Mouse (Mus musculus): ENCODE results near the gene Fyb. TPM values are rescaled to one million over a fixed set of nuclear protein-coding genes. Genes with fewer than 3 reads are reported as not detected.

Gene Fyb
- polyA plus RNA-seq, 1 experiment from 2014 or later: 5.8 TPM

DNA sequence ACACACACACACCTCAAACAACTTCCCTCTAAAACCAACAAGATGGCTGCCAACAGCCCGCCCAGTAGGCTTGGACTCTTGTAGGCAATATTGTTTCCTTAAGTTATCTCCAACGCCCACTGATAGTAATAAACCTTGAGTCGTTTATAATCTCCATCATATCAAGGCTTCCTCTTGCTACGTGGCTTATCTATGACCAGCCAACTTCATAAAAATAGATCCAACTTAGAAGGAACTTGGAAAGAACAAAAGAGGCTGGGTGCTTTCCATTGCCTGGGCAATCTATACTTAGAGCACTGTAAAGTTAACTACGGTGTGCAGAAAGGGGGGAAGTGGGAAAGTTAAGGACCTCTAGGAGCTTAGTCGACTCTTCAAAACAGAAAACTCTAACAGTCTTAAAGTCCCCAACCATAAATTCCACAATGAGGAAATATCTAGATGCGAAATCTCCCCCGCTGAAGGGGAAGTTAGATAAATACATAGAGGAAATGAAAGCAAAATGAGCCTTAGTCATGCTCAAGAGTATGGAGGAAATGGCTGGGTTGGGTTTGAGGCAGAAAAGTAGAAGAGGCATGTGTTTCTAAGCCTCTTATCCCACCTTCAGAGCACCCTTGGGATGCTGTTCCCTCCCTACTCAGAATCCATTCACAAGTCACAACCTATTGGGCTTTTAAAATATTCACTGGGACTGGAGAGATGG, 101.0 kb downstream of the Fyb start:
- H3K9ac ChIP-seq (ENCODE audit: low read depth, low read length): no peak overlapping the region
- DNase-seq (ENCODE audit: low spot score) (no peak), ATAC-seq (ENCODE audit: low FRiP score) (no peak)
- H3K36me3 ChIP-seq (ENCODE audit: control insufficient read depth, insufficient read depth, low read length): no peaks in the 10 kb centered on the region
- H3K27me3 ChIP-seq (ENCODE audit: control insufficient read depth, insufficient read depth, low read length): no peaks in the 10 kb centered on the region
- no peak overlapping the region for H3K4me2 ChIP-seq (replicated peaks; ENCODE audit: low read depth, low read length)
- H3K9me3 ChIP-seq (ENCODE audit: control insufficient read depth, low read length): no peaks in the 10 kb centered on the region
- H3K27ac ChIP-seq (ENCODE audit: low read depth, low read length): no peak overlapping the region
- H3K4me3 ChIP-seq (ENCODE audit: low read depth, low read length): no peak overlapping the region
- 90% methylated on average over 8 of the region's 8 CpGs for WGBS
- H3K4me1 ChIP-seq (replicated peaks; ENCODE audit: control insufficient read depth, insufficient read depth, low read length): no peaks in the 10 kb centered on the region

DNA sequence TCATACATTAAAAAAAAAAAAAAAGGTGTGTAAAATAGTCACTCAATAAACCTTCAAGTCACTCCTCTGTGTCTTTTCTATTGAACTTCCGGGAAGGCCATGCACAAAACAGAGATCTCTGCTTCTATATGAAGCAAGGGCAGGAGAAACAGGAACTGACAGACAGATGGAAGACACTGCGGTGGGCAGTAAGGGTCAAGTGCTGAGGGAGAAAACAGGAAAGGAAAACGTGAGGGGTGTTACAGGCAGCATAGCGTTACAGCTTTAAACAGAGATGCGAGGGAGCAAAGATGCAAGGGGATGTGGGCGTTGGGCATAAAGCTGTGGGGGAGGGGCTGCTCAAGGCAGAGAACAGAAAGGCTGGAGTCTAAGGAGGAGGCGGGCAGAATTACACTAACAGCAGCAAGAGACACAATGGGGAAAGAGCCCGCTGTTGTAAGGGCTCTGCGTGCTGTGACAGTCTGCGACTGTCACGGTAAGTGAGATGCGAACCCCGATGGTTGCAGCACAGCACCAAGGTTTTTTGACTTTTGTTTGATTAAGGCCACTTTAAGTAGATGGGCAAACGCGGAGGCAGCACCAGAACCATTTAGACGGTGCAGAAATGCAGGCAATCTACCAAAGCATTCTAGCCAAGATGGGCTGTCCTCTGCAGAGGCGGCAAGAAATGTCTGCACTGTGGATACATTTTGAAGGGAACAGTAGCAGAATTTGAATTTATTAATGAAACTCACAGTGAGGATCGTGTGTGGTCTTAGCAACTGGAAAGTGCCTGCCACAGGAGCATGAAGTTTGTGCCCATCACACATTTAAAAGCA, 101.9 kb downstream of the Fyb start:
- WGBS: 15% methylated on average over 18 of the region's 18 CpGs
- H3K9ac ChIP-seq (ENCODE audit: low read depth, low read length): 0 out of 2 replicates have a peak overlapping the region, but pooled peaks have one; percentile 1
- peak overlapping the region; percentile 30 for H3K4me2 ChIP-seq (replicated peaks; ENCODE audit: low read depth, low read length)
- peak; percentile 78 for ATAC-seq (ENCODE audit: low FRiP score)
- H3K36me3 ChIP-seq (ENCODE audit: control insufficient read depth, insufficient read depth, low read length): no peaks in the 10 kb centered on the region
- no peaks in the 10 kb centered on the region for H3K9me3 ChIP-seq (ENCODE audit: control insufficient read depth, low read length)
- H3K27ac ChIP-seq (ENCODE audit: low read depth, low read length): no peak overlapping the region
- no peaks in the 10 kb centered on the region for H3K4me1 ChIP-seq (replicated peaks; ENCODE audit: control insufficient read depth, insufficient read depth, low read length)
- peak overlapping the region; percentile 13 for H3K4me3 ChIP-seq (ENCODE audit: low read depth, low read length)
- no peaks in the 10 kb centered on the region for H3K27me3 ChIP-seq (ENCODE audit: control insufficient read depth, insufficient read depth, low read length)
- peak; percentile 74 for DNase-seq (ENCODE audit: low spot score)

DNA sequence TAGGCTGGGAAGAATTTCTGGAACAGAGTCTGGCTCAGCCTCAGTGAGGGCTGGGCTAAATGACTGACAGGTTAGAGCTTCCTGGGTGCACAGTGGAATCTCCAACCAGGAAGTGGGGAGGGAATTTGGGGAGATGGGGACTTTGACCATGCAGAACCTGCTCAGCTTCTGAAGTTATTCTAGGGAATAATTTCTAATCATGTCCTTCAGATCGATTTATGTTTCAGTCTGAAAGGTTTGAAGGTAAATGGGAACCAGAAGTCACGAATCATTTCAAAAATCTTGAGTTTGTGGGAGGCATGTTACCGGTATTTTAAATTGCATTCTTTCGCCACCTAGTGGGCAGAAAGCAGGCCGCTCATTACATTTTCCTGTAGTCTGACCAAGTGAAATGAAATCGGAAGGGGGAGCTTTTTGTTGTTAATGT, 103.0 kb downstream of the Fyb start:
- DNase-seq (ENCODE audit: low spot score): peak; percentile 73
- H3K27ac ChIP-seq (ENCODE audit: low read depth, low read length): no peak overlapping the region
- no peaks in the 10 kb centered on the region for H3K4me1 ChIP-seq (replicated peaks; ENCODE audit: control insufficient read depth, insufficient read depth, low read length)
- no peaks in the 10 kb centered on the region for H3K9me3 ChIP-seq (ENCODE audit: control insufficient read depth, low read length)
- no peak overlapping the region for H3K9ac ChIP-seq (ENCODE audit: low read depth, low read length)
- peak; percentile 41 for ATAC-seq (ENCODE audit: low FRiP score)
- H3K36me3 ChIP-seq (ENCODE audit: control insufficient read depth, insufficient read depth, low read length): no peaks in the 10 kb centered on the region
- no peak overlapping the region for H3K4me3 ChIP-seq (ENCODE audit: low read depth, low read length)
- H3K27me3 ChIP-seq (ENCODE audit: control insufficient read depth, insufficient read depth, low read length): no peaks in the 10 kb centered on the region
- WGBS: 7% methylated on average over 6 of the region's 6 CpGs
- no peak overlapping the region for H3K4me2 ChIP-seq (replicated peaks; ENCODE audit: low read depth, low read length)

DNA sequence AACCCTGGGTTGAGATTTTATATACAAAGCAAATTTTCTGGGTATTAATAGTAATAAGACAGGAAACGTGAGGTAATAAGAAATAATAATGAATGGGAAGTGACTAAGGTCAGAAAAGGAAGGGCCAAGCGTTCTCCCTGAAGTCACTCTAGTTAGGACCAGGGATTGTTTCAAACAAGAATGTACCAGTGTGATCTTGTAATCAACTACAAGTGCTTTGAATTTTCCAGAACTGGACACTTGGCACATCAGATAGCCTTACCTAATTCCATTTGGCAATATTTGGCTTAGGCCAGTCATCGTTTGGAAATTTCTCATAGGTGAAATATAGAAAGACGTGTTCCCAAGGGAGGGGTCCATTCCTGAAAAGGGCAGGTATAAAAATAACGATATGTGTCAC, 103.5 kb downstream of the Fyb start:
- H3K27ac ChIP-seq (ENCODE audit: low read depth, low read length): no peak overlapping the region
- WGBS: 81% methylated on average over 5 of the region's 5 CpGs
- ATAC-seq (ENCODE audit: low FRiP score) (no peak), DNase-seq (ENCODE audit: low spot score) (no peak)
- no peaks in the 10 kb centered on the region for H3K27me3 ChIP-seq (ENCODE audit: control insufficient read depth, insufficient read depth, low read length)
- H3K36me3 ChIP-seq (ENCODE audit: control insufficient read depth, insufficient read depth, low read length): no peaks in the 10 kb centered on the region
- no peaks in the 10 kb centered on the region for H3K4me1 ChIP-seq (replicated peaks; ENCODE audit: control insufficient read depth, insufficient read depth, low read length)
- H3K9ac ChIP-seq (ENCODE audit: low read depth, low read length): no peak overlapping the region
- no peak overlapping the region for H3K4me2 ChIP-seq (replicated peaks; ENCODE audit: low read depth, low read length)
- H3K4me3 ChIP-seq (ENCODE audit: low read depth, low read length): no peak overlapping the region
- H3K9me3 ChIP-seq (ENCODE audit: control insufficient read depth, low read length): no peaks in the 10 kb centered on the region

DNA sequence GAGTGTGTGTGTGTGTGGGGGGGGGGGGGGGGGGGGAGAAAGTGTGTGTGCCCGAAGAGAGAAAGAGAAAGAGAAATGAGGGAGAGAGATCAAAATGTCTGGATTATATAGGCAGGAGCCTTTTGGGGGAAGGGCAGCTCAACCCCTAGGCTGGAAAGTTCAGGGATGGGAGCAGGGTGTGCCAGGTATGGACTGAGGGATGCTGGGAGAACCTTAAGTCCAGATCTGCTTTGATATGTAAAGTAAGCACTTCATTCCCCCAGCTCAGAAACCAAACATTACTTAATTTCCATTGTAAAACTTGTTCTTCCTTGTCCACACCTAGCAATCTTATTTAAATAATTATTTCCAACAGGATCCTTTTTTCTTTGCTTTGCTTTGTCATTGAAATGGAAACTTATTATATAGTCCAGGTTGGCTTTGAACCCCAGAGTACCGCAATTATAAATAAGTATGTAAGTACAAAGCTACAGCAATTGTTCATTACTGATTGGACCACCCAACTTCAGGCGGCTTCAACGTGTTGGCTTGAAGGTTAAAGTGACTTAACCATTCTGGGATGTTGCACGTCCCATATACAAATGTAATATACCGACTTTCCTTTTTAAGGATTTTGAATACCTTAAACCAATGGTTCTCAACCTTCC, 105.9 kb downstream of the Fyb start:
- no peaks in the 10 kb centered on the region for H3K9me3 ChIP-seq (ENCODE audit: control insufficient read depth, low read length)
- H3K4me1 ChIP-seq (replicated peaks; ENCODE audit: control insufficient read depth, insufficient read depth, low read length): no peaks in the 10 kb centered on the region
- H3K4me2 ChIP-seq (replicated peaks; ENCODE audit: low read depth, low read length): no peak overlapping the region
- H3K27me3 ChIP-seq (ENCODE audit: control insufficient read depth, insufficient read depth, low read length): no peaks in the 10 kb centered on the region
- H3K36me3 ChIP-seq (ENCODE audit: control insufficient read depth, insufficient read depth, low read length): no peaks in the 10 kb centered on the region
- WGBS: 90% methylated on average over 6 of the region's 6 CpGs
- ATAC-seq (ENCODE audit: low FRiP score) (no peak), DNase-seq (ENCODE audit: low spot score) (no peak)
- no peak overlapping the region for H3K9ac ChIP-seq (ENCODE audit: low read depth, low read length)
- H3K4me3 ChIP-seq (ENCODE audit: low read depth, low read length): no peak overlapping the region
- H3K27ac ChIP-seq (ENCODE audit: low read depth, low read length): no peak overlapping the region

DNA sequence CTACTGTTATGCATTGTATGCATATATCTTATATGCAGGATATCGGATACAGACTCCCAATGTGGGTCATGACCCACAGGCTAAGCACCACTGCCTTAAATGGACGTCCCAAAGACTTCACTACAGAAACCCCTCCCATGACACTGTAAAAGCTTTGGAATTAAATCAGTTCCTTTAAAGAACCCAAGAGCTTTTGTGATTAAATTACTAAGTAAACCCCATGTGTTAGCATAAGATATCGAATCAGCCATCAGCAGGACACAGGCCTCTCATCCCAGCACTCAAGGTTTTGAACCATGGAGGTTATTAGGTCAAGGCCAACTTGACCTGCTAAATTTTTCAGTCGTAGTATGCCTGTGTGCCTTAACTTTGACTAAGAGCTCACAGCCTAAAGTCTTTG, 106.5 kb downstream of the Fyb start:
- no peak for ATAC-seq (ENCODE audit: low FRiP score)
- Histone ChIP-seq H3K9ac (ENCODE audit: low read depth, low read length) (no peak overlapping the region), H3K27ac (ENCODE audit: low read depth, low read length) (no peak overlapping the region), H3K4me1 (replicated peaks; ENCODE audit: control insufficient read depth, insufficient read depth, low read length) (no peaks in the 10 kb centered on the region), H3K27me3 (ENCODE audit: control insufficient read depth, insufficient read depth, low read length) (no peaks in the 10 kb centered on the region), H3K9me3 (ENCODE audit: control insufficient read depth, low read length) (no peaks in the 10 kb centered on the region), H3K4me2 (replicated peaks; ENCODE audit: low read depth, low read length) (no peak overlapping the region), H3K36me3 (ENCODE audit: control insufficient read depth, insufficient read depth, low read length) (no peaks in the 10 kb centered on the region), H3K4me3 (ENCODE audit: low read depth, low read length) (no peak overlapping the region)
- 73% methylated on average over 4 of the region's 4 CpGs for WGBS
- no peak for DNase-seq (ENCODE audit: low spot score)

DNA sequence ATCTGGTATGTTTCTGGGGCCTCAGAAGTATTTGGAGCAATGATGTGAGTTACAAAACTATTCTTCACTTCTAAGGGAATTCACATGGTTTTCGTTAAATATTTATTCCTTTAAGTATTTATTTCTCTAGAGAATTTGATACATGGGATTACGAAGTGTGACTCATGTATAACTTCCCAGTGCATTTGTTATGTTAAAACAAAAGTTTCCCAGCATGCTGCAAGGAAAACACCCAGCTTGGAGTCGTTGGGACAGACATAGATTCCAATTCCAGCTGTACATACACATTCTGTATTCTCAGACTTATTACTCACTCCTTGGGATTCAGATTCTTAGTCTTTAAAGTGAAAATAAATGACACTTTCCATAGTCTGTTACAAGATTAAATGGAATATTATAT, 112.8 kb downstream of the Fyb start:
- H3K9me3 ChIP-seq (ENCODE audit: control insufficient read depth, low read length): no peaks in the 10 kb centered on the region
- no peaks in the 10 kb centered on the region for H3K4me1 ChIP-seq (replicated peaks; ENCODE audit: control insufficient read depth, insufficient read depth, low read length)
- H3K4me2 ChIP-seq (replicated peaks; ENCODE audit: low read depth, low read length): no peak overlapping the region
- no peak for ATAC-seq (ENCODE audit: low FRiP score)
- H3K27me3 ChIP-seq (ENCODE audit: control insufficient read depth, insufficient read depth, low read length): no peaks in the 10 kb centered on the region
- no peaks in the 10 kb centered on the region for H3K36me3 ChIP-seq (ENCODE audit: control insufficient read depth, insufficient read depth, low read length)
- H3K4me3 ChIP-seq (ENCODE audit: low read depth, low read length): no peak overlapping the region
- WGBS: 67% methylated on average over 3 of the region's 3 CpGs
- no peak for DNase-seq (ENCODE audit: low spot score)
- no peak overlapping the region for H3K9ac ChIP-seq (ENCODE audit: low read depth, low read length)
- no peak overlapping the region for H3K27ac ChIP-seq (ENCODE audit: low read depth, low read length)

DNA sequence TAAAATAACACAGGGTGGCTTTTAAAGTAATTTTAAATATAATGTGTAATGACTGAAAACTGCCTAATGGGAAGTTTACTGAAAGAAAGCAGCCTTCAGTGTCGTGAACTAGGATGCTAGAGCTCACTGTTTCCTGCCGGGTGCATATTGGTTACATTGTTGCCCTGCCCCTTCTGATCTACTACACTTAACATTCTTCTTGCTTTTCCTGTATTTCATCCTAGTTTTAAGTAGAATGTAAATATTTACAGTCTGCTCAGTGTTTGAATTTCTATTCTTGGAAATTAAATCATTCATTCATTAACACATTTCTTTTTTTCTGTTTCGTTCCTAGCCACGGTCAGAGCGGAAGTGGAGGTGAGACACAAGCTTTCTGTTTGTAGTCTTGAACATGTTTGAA, 119.6 kb downstream of the Fyb start:
- no peak overlapping the region for H3K27ac ChIP-seq (ENCODE audit: low read depth, low read length)
- no peaks in the 10 kb centered on the region for H3K9me3 ChIP-seq (ENCODE audit: control insufficient read depth, low read length)
- no peak overlapping the region for H3K4me2 ChIP-seq (replicated peaks; ENCODE audit: low read depth, low read length)
- ATAC-seq (ENCODE audit: low FRiP score) (no peak), DNase-seq (ENCODE audit: low spot score) (no peak)
- H3K4me1 ChIP-seq (replicated peaks; ENCODE audit: control insufficient read depth, insufficient read depth, low read length): no peaks in the 10 kb centered on the region
- 85% methylated on average over 5 of the region's 5 CpGs for WGBS
- H3K27me3 ChIP-seq (ENCODE audit: control insufficient read depth, insufficient read depth, low read length): no peaks in the 10 kb centered on the region
- H3K9ac ChIP-seq (ENCODE audit: low read depth, low read length): no peak overlapping the region
- H3K4me3 ChIP-seq (ENCODE audit: low read depth, low read length): no peak overlapping the region
- H3K36me3 ChIP-seq (ENCODE audit: control insufficient read depth, insufficient read depth, low read length): no peaks in the 10 kb centered on the region
